Mouse (Mus musculus) spleen, adult 2 months (tissue): ENCODE data around the gene Rpl36-ps4. TPM values are rescaled to one million over a fixed set of nuclear protein-coding genes. Genes with fewer than 3 reads are reported as not detected.
A peak's percentile ranks its signal among the peaks of the same experiment; 100 is the strongest.

Experiments used
- DNase-seq, 2 experiments: peaks; one replicate each; pipeline versions ENCODE4 v3.0.0 to v3.0.0-alpha.2; 2012 to 2021; ENCODE audit warnings: low spot score in 2 of 2, low read depth in 1 of 2
- H3K27ac ChIP-seq: fragments of 200-500 bp; 2 replicates; pipeline ENCODE4 v1.5.1; 2012; ENCODE audit warnings: low read length, inconsistent platforms; ENCODE audit not compliant: insufficient read depth
- H3K27me3 ChIP-seq: fragments of 200-500 bp; 2 replicates; pipeline ENCODE4 v1.6.1; 2012; ENCODE audit warnings: mild to moderate bottlenecking, moderate library complexity, low read length, inconsistent platforms; ENCODE audit not compliant: control insufficient read depth, insufficient read depth
- H3K36me3 ChIP-seq: fragments of 200-500 bp; 2 replicates; pipeline ENCODE4 v1.6.1; 2012; ENCODE audit warnings: mild to moderate bottlenecking, low read length, inconsistent platforms; ENCODE audit not compliant: control insufficient read depth, insufficient read depth
- H3K4me1 ChIP-seq: fragments of 200-500 bp; 2 replicates; pipeline ENCODE4 v1.6.1; 2011; ENCODE audit warnings: inconsistent platforms; ENCODE audit not compliant: control insufficient read depth, insufficient read depth, insufficient read length
- H3K4me3 ChIP-seq: fragments of 200-500 bp; 2 replicates; pipeline ENCODE4 v1.5.1; 2011; ENCODE audit warnings: mild to moderate bottlenecking, inconsistent platforms; ENCODE audit not compliant: insufficient read depth, insufficient read length; ENCODE audit errors: extremely low read depth
- CTCF ChIP-seq: fragments of 200-500 bp; IDR thresholded peaks from 2 replicates; pipeline ENCODE4 v1.5.1; 2011; ENCODE audit warnings: mild to moderate bottlenecking, inconsistent platforms; ENCODE audit not compliant: insufficient read depth, insufficient read length, insufficient replicate concordance; ENCODE audit errors: extremely low read depth
- POLR2A ChIP-seq: fragments of 200-500 bp; IDR thresholded peaks from 2 replicates; pipeline ENCODE4 v1.6.1; 2011; ENCODE audit warnings: low read depth, low read length, inconsistent platforms
- WGBS: fragments of 180-500 bp; shearing (Covaris S2); methylation state at CpG from one replicate; pipeline ENCODE4 v1.1.7; 2018; 5-methylcytosine and 5-hydroxymethylcytosine counted together
- polyA plus RNA-seq: library from polyadenylated mRNA; depleted of rRNA; stranded (reverse); fragments of >200 nt; gene quantifications from 2 replicates; pipeline ENCODE4 v1.2.3, GENCODE M21; 2012

Gene Rpl36-ps4
- polyA plus RNA-seq, 1 experiment = not detected

GRCm38 (mm10) chr17:87877207-87878073, 43.3 kb upstream of the Rpl36-ps4 start:
- Histone ChIP-seq H3K4me3 (no peak overlapping the region), H3K4me1 (no peaks in the 10 kb centered on the region), H3K27ac (no peak overlapping the region), H3K36me3 (no peaks in the 10 kb centered on the region), H3K27me3 (no peaks in the 10 kb centered on the region)
- no peak for DNase-seq
- TF ChIP-seq POLR2A (no peak), CTCF (peak; percentile 30; the same call in 1 of the 2 replicates)
- 58% methylated on average over 25 of the region's 25 CpGs for WGBS

GRCm38 (mm10) chr17:87878556-87879483, 42.0 kb upstream of the Rpl36-ps4 start:
- 85% methylated on average over 10 of the region's 10 CpGs for WGBS

GRCm38 (mm10) chr17:87879484-87880225, 41.1 kb upstream of the Rpl36-ps4 start:
- Histone ChIP-seq H3K36me3 (no peaks in the 10 kb centered on the region), H3K27me3 (no peaks in the 10 kb centered on the region), H3K4me3 (no peak overlapping the region), H3K4me1 (no peaks in the 10 kb centered on the region), H3K27ac (no peak overlapping the region)
- WGBS = 83% methylated on average over 9 of the region's 9 CpGs
- DNase-seq = no peak
- no peak for TF ChIP-seq POLR2A
- TF ChIP-seq CTCF = no peak

More at GRCm38 (mm10) chr17:87878556-87879483, 42.0 kb upstream of the Rpl36-ps4 start:
- TF ChIP-seq CTCF = no peak
- no peak for TF ChIP-seq POLR2A
- H3K4me1 ChIP-seq = no peaks in the 10 kb centered on the region
- H3K36me3 ChIP-seq = no peaks in the 10 kb centered on the region
- no peak overlapping the region for H3K4me3 ChIP-seq
- no peak overlapping the region for H3K27ac ChIP-seq
- DNase-seq = no peak
- H3K27me3 ChIP-seq = no peaks in the 10 kb centered on the region

GRCm38 (mm10) chr17:87882594-87882993, 38.2 kb upstream of the Rpl36-ps4 start:
- Histone ChIP-seq H3K36me3 (no peaks in the 10 kb centered on the region), H3K4me1 (no peaks in the 10 kb centered on the region), H3K27ac (no peak overlapping the region), H3K4me3 (no peak overlapping the region), H3K27me3 (no peaks in the 10 kb centered on the region)
- TF ChIP-seq POLR2A (no peak), CTCF (peak; percentile 54; the same call in 1 of the 2 replicates)
- peak; percentile 15 to 33 for DNase-seq
- WGBS = 13% methylated on average over 1 of the region's 1 CpGs

GRCm38 (mm10) chr17:87897175-87897574, 23.6 kb upstream of the Rpl36-ps4 start:
- no peak for DNase-seq
- no peaks in the 10 kb centered on the region for H3K27me3 ChIP-seq
- no peak for TF ChIP-seq POLR2A
- no peak for TF ChIP-seq CTCF
- no peaks in the 10 kb centered on the region for H3K4me1 ChIP-seq
- H3K36me3 ChIP-seq = no peaks in the 10 kb centered on the region
- H3K4me3 ChIP-seq = no peak overlapping the region
- no peak overlapping the region for H3K27ac ChIP-seq
- WGBS = 83% methylated on average over 6 of the region's 6 CpGs

- TF ChIP-seq POLR2A = no peak
- TF ChIP-seq CTCF = no peak
- Histone ChIP-seq H3K4me3 (no peak overlapping the region), H3K27ac (no peak overlapping the region), H3K36me3 (no peaks in the 10 kb centered on the region), H3K4me1 (no peaks in the 10 kb centered on the region), H3K27me3 (no peaks in the 10 kb centered on the region)
- 82% methylated on average over 4 of the region's 4 CpGs for WGBS
- DNase-seq = no peak
Observed at GRCm38 (mm10) chr17:87900677-87901076, 20.1 kb upstream of the Rpl36-ps4 start.
